Mouse (Mus musculus): ENCODE data around the gene Nlgn3. TPM values are rescaled to one million over a fixed set of nuclear protein-coding genes. Genes with fewer than 3 reads are reported as not detected.

Nlgn3 gene
- polyA plus RNA-seq, 1 experiment from 2014 or later: 1.7 TPM

- Histone ChIP-seq H3K27ac (replicated peaks) (no peak overlapping the region), H3K4me3 (ENCODE audit: low read depth, low read length) (no peak overlapping the region), H3K9ac (ENCODE audit: low read length) (no peak overlapping the region), H3K4me2 (replicated peaks; ENCODE audit: low read depth) (no peak overlapping the region), H3K9me3 (ENCODE audit: control insufficient read depth, low read length) (no peaks in the 10 kb centered on the region), H3K4me1 (replicated peaks; ENCODE audit: control insufficient read depth, insufficient read depth) (no peaks in the 10 kb centered on the region), H3K27me3 (ENCODE audit: control insufficient read depth, insufficient read depth, low read length) (no peaks in the 10 kb centered on the region), H3K36me3 (ENCODE audit: control insufficient read depth, insufficient read depth, low read length) (no peaks in the 10 kb centered on the region)
- DNase-seq (ENCODE audit: low spot score) (no peak), ATAC-seq (ENCODE audit: low FRiP score, low TSS enrichment) (no peak)
- WGBS: 51% methylated on average over 8 of the region's 8 CpGs
- TF ChIP-seq CTCF (IDR thresholded peaks at IDR 0.05; ENCODE audit: low read depth): no peak
Measured at GRCm38 (mm10) chrX:101325989-101326899, 27.3 kb downstream of the Nlgn3 start.

- no peak overlapping the region for H3K9ac ChIP-seq (ENCODE audit: low read length)
- DNase-seq (ENCODE audit: low spot score) (peak; percentile 39), ATAC-seq (ENCODE audit: low FRiP score, low TSS enrichment) (no peak)
- peak overlapping the region; percentile 63 for H3K27ac ChIP-seq (replicated peaks)
- H3K36me3 ChIP-seq (ENCODE audit: control insufficient read depth, insufficient read depth, low read length): no peaks in the 10 kb centered on the region
- WGBS: 17% methylated on average over 10 of the region's 10 CpGs
- TF ChIP-seq EP300 (optimal IDR thresholded peaks at IDR 0.05) (no peak), CTCF (IDR thresholded peaks at IDR 0.05; ENCODE audit: low read depth) (peak; percentile 89)
- no peak overlapping the region for H3K4me3 ChIP-seq (ENCODE audit: low read depth, low read length)
- no peaks in the 10 kb centered on the region for H3K9me3 ChIP-seq (ENCODE audit: control insufficient read depth, low read length)
- H3K4me1 ChIP-seq (replicated peaks; ENCODE audit: control insufficient read depth, insufficient read depth): no peaks in the 10 kb centered on the region
- no peak overlapping the region for H3K4me2 ChIP-seq (replicated peaks; ENCODE audit: low read depth)
- H3K27me3 ChIP-seq (ENCODE audit: control insufficient read depth, insufficient read depth, low read length): no peaks in the 10 kb centered on the region
Measured at GRCm38 (mm10) chrX:101329372-101330028, 30.5 kb downstream of the Nlgn3 start.

DNA sequence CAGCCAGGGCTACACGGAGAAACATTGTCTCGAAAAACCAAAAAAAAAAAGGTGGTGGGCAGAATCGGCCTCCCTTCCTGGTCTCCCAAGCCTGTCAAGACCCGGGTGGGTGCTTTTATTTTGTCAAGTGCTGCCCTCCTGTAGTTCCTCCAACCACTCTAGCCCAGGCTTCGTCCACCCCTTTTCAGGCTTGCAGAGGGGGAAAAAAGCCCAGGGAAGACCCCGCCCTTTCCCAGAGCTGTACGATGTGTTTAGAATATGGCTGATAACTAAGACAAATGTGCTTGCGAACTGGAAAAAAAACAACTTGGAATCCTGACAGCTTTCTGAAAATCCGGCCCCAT, 33.0 kb downstream of the Nlgn3 start:
- H3K27me3 ChIP-seq (ENCODE audit: control insufficient read depth, insufficient read depth, low read length): no peaks in the 10 kb centered on the region
- peak overlapping the region; percentile 43 for H3K4me2 ChIP-seq (replicated peaks; ENCODE audit: low read depth)
- 0 out of 2 replicates have a peak overlapping the region, but pooled peaks have one; percentile 43 for H3K9ac ChIP-seq (ENCODE audit: low read length)
- peak overlapping the region; percentile 92 for H3K27ac ChIP-seq (replicated peaks)
- H3K4me3 ChIP-seq (ENCODE audit: low read depth, low read length): peak overlapping the region; percentile 24; the same call in 1 of the 2 replicates
- DNase-seq (ENCODE audit: low spot score) (no peak), ATAC-seq (ENCODE audit: low FRiP score, low TSS enrichment) (no peak; the same call in 1 of the 2 replicates)
- H3K4me1 ChIP-seq (replicated peaks; ENCODE audit: control insufficient read depth, insufficient read depth): no peaks in the 10 kb centered on the region
- 34% methylated on average over 9 of the region's 9 CpGs for WGBS
- no peak for TF ChIP-seq EP300 (optimal IDR thresholded peaks at IDR 0.05)
- TF ChIP-seq CTCF (IDR thresholded peaks at IDR 0.05; ENCODE audit: low read depth): no peak
- H3K36me3 ChIP-seq (ENCODE audit: control insufficient read depth, insufficient read depth, low read length): no peaks in the 10 kb centered on the region
- no peaks in the 10 kb centered on the region for H3K9me3 ChIP-seq (ENCODE audit: control insufficient read depth, low read length)

DNA sequence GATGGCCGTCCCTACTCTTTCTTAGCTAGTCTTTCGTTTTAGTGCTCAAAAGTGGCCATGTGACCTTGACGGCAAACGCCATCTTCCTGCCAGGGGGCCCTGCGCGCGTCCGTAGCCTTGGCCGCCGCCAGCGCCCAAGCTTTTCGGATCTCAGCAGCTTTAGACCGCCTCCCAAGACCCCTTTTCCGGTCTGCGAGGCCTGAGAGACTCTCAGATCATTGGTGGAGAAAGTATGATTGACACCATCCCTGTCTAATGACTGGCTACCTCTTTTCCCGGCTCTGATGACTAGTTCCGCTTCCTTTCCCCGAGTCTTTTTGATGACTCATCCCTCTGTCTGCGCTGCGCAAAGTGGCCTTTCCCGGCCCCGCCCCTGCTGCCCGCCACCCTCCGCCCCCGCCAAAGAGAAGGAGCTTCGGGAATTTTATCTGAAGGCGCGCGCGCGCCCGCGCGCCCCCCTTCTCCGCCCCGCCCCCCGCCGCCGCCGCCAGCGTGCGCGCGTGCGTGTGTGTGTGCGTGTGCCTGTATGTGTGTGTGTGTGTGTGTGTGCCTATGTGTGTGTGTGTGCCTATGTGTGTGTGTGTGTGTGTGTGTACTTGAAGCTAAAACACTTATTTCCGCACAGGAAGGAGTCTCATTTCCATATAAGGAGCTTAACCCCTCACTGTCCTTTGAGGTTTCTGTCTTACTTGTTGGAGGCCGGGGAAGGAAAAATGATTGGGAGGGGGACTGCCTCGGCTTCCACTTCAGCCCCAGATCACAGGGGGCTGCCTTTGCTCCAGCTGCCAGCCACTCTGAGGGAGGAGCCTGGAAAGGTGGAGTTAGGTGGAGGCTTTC, 33.6 kb downstream of the Nlgn3 start:
- Histone ChIP-seq H3K9ac (ENCODE audit: low read length) (peak overlapping the region; percentile 55), H3K4me2 (replicated peaks; ENCODE audit: low read depth) (peak overlapping the region; percentile 49), H3K27ac (replicated peaks) (peak overlapping the region; percentile 92), H3K36me3 (ENCODE audit: control insufficient read depth, insufficient read depth, low read length) (no peaks in the 10 kb centered on the region), H3K9me3 (ENCODE audit: control insufficient read depth, low read length) (no peaks in the 10 kb centered on the region), H3K4me3 (ENCODE audit: low read depth, low read length) (peak overlapping the region; percentile 38), H3K27me3 (ENCODE audit: control insufficient read depth, insufficient read depth, low read length) (no peaks in the 10 kb centered on the region), H3K4me1 (replicated peaks; ENCODE audit: control insufficient read depth, insufficient read depth) (no peaks in the 10 kb centered on the region)
- peak; percentile 89 for DNase-seq (ENCODE audit: low spot score)
- TF ChIP-seq CTCF (IDR thresholded peaks at IDR 0.05; ENCODE audit: low read depth) (no peak), EP300 (optimal IDR thresholded peaks at IDR 0.05) (no peak)
- 11% methylated on average over 31 of the region's 49 CpGs for WGBS
- ATAC-seq (ENCODE audit: low FRiP score, low TSS enrichment): peak; percentile 98

GRCm38 (mm10) chrX:101334606-101335005, 35.6 kb downstream of the Nlgn3 start:
- peak; percentile 20 for DNase-seq (ENCODE audit: low spot score)
- WGBS: 89% methylated on average over 5 of the region's 5 CpGs
- Histone ChIP-seq H3K4me3 (ENCODE audit: low read depth, low read length) (no peak overlapping the region), H3K4me1 (replicated peaks; ENCODE audit: control insufficient read depth, insufficient read depth) (no peaks in the 10 kb centered on the region), H3K4me2 (replicated peaks; ENCODE audit: low read depth) (no peak overlapping the region), H3K36me3 (ENCODE audit: control insufficient read depth, insufficient read depth, low read length) (no peaks in the 10 kb centered on the region), H3K27ac (replicated peaks) (no peak overlapping the region), H3K9ac (ENCODE audit: low read length) (no peak overlapping the region), H3K27me3 (ENCODE audit: control insufficient read depth, insufficient read depth, low read length) (no peaks in the 10 kb centered on the region), H3K9me3 (ENCODE audit: control insufficient read depth, low read length) (no peaks in the 10 kb centered on the region)
- ATAC-seq (ENCODE audit: low FRiP score, low TSS enrichment): no peak
- TF ChIP-seq EP300 (optimal IDR thresholded peaks at IDR 0.05) (no peak), CTCF (IDR thresholded peaks at IDR 0.05; ENCODE audit: low read depth) (peak; percentile 61)

Measured in stomach, postnatal 0 days (tissue).